Mouse (Mus musculus) ES-E14 (cell line): ENCODE results near the gene Gm8994.

Experiments used
- CHD2 ChIP-seq: IDR thresholded peaks from 2 replicates; pipeline ENCODE4 v1.6.1; 2014; ENCODE audit warnings: mild to moderate bottlenecking, low read depth, low read length, inconsistent platforms
- HCFC1 ChIP-seq: IDR thresholded peaks from 2 replicates; pipeline ENCODE4 v1.6.1; 2012; ENCODE audit warnings: low read length, inconsistent platforms, borderline replicate concordance; ENCODE audit not compliant: insufficient read depth
- MAFK ChIP-seq: IDR thresholded peaks from 2 replicates; pipeline ENCODE4 v1.6.1; 2014; ENCODE audit warnings: mild to moderate bottlenecking, low read depth, low read length, inconsistent platforms; ENCODE audit not compliant: insufficient read depth
- ZC3H11A ChIP-seq: IDR thresholded peaks from 2 replicates; pipeline ENCODE4 v1.6.1; 2012; ENCODE audit warnings: low read depth, mild to moderate bottlenecking, inconsistent platforms, low read length, borderline replicate concordance
- ZNF384 ChIP-seq: IDR thresholded peaks from 2 replicates; pipeline ENCODE4 v1.6.1; 2012; ENCODE audit warnings: low read depth, low read length, inconsistent platforms

DNA sequence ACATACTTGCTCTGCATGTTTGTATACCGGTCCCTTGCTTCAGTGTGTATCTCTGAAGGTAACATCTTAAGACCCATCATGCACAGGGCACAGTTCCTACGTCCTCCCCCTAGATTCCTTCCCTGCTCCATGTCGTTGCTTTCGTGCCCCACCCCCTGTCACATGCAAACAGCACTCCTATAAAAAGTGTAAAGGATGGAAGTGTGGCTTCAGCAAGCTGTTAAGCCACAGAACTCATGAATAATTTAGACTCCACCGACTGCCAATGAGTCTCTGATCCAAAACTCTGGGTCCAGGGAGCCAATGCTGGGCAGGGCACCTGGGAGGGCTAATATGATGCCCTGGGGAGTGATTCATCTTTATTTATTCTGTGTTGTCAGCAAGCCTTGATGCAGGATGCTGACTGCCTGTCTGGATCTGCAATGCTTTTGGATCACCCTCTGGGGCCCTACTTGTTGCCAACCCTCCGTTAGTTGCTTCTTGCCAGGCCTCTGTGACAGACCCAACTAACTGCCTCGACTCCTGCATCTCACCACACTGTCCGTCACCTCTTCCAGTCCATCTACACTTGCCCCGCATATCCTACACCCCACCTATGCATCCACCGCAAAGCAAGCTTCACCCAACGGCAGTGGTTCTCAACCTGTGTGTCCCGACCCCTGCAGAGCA is 37.2 kb downstream of the Gm8994 start:
- no peak for TF ChIP-seq CHD2
- no peak for TF ChIP-seq ZC3H11A
- no peak for TF ChIP-seq ZNF384
- TF ChIP-seq HCFC1, result no peak
- TF ChIP-seq MAFK, result no peak
